Mouse (Mus musculus) right cerebral cortex, postnatal 4 days (tissue): ENCODE measurements around the gene Gm26727.
"Not testable (repeated sequence)": the region's sequence is repeated elsewhere in the genome, so short reads cannot be mapped to it uniquely, and the experiment has no call there.

Experiments used
- DNase-seq: peaks from one replicate; pipeline ENCODE4 v3.0.0-alpha.2; 2022

The Gm26727 gene

GRCm38 (mm10) chr2:67433081-67433480, at the start of gene Gm26727:
Gene Gm26727, minus strand, starts transcription at chr2:67433181.
- no peak for DNase-seq

GRCm38 (mm10) chr2:67481051-67481450, 48.1 kb upstream of the Gm26727 start:
- no peak for DNase-seq

- peak; percentile 74 for DNase-seq
These were observed 44.8 kb upstream of the Gm26727 start for GRCm38 (mm10) chr2:67477753-67478152.

GRCm38 (mm10) chr2:67470030-67470429, 37.0 kb upstream of the Gm26727 start:
- DNase-seq, result not testable (repeated sequence)

- no peak for DNase-seq
These were observed 34.1 kb upstream of the Gm26727 start for GRCm38 (mm10) chr2:67467036-67467435.

- no peak for DNase-seq
These were observed 27.9 kb upstream of the Gm26727 start for GRCm38 (mm10) chr2:67460857-67461256.

GRCm38 (mm10) chr2:67447206-67447605, 14.2 kb upstream of the Gm26727 start:
- DNase-seq, result peak; percentile 35

GRCm38 (mm10) chr2:67446772-67447171, 13.8 kb upstream of the Gm26727 start:
- DNase-seq, result no peak

GRCm38 (mm10) chr2:67445780-67446179, 12.8 kb upstream of the Gm26727 start, which contains the start of gene Xirp2:
Gene Xirp2, plus strand, starts transcription at chr2:67446002.
- DNase-seq, result no peak

- DNase-seq, result no peak
These were observed 5.3 kb upstream of the Gm26727 start for GRCm38 (mm10) chr2:67438309-67438708.

GRCm38 (mm10) chr2:67422799-67423198, 10.2 kb downstream of the Gm26727 start:
- DNase-seq, result no peak

- DNase-seq, result no peak
These were observed 12.1 kb downstream of the Gm26727 start for GRCm38 (mm10) chr2:67420853-67421252.

- DNase-seq, result not testable (repeated sequence)
These were observed 19.6 kb downstream of the Gm26727 start, which contains the start of gene Gm21830 for GRCm38 (mm10) chr2:67413425-67413824. Gene Gm21830, plus strand, starts transcription at chr2:67413725.
